Mouse (Mus musculus) kidney, adult 2 months (tissue): Measurements from ENCODE around the gene Cdh13. TPM values are rescaled to one million over a fixed set of nuclear protein-coding genes. Genes with fewer than 3 reads are reported as not detected.

Experiments used
- DNase-seq: peaks from one replicate; pipeline ENCODE4 v3.0.0; 2021
- H3K27ac ChIP-seq: fragments of 200-500 bp; 2 replicates; pipeline ENCODE4 v1.5.1; 2012; ENCODE audit warnings: low read depth, low read length, control low read depth, inconsistent platforms; ENCODE audit not compliant: insufficient read depth
- H3K27me3 ChIP-seq: fragments of 200-500 bp; replicated peaks from 2 replicates; pipeline ENCODE4 v1.6.1; 2012; ENCODE audit warnings: mild to moderate bottlenecking, moderate library complexity, low read length, inconsistent platforms; ENCODE audit not compliant: control insufficient read depth, insufficient read depth
- H3K36me3 ChIP-seq: fragments of 200-500 bp; 2 replicates; pipeline ENCODE4 v1.6.1; 2012; ENCODE audit warnings: mild to moderate bottlenecking, moderate library complexity, low read length, inconsistent platforms; ENCODE audit not compliant: control insufficient read depth, insufficient read depth
- H3K4me1 ChIP-seq: fragments of 200-500 bp; 2 replicates; pipeline ENCODE4 v1.6.1; 2011; ENCODE audit warnings: low read length; ENCODE audit not compliant: control insufficient read depth, insufficient read depth
- H3K4me3 ChIP-seq: fragments of 200-500 bp; 2 replicates; pipeline ENCODE4 v1.5.1; 2011; ENCODE audit warnings: mild to moderate bottlenecking, low read depth, low read length, control low read depth; ENCODE audit not compliant: insufficient read depth
- CTCF ChIP-seq: fragments of 200-500 bp; conservative IDR thresholded peaks from 2 replicates; pipeline ENCODE4 v1.5.1; 2011; ENCODE audit warnings: low read depth, mild to moderate bottlenecking, control low read depth, low read length, moderate library complexity, mixed read lengths; ENCODE audit not compliant: insufficient read depth, insufficient read length
- POLR2A ChIP-seq: fragments of 200-500 bp; IDR thresholded peaks from one replicate; pipeline ENCODE4 v1.6.1; 2011; ENCODE audit warnings: low read depth, low read length, control low read depth
- WGBS: fragments of 180-500 bp; shearing (Covaris S2); methylation state at CpG from one replicate; pipeline ENCODE4 v1.1.7; 2018; 5-methylcytosine and 5-hydroxymethylcytosine counted together
- polyA plus RNA-seq: library from polyadenylated mRNA; depleted of rRNA; stranded (reverse); fragments of >200 nt; gene quantifications from 2 replicates; pipeline ENCODE4 v1.2.3, GENCODE M21; 2012

The Cdh13 gene
- polyA plus RNA-seq, 1 experiment = 11.6 TPM

- Histone ChIP-seq H3K27me3 (no peaks in the 10 kb centered on the region), H3K4me3 (no peak overlapping the region), H3K27ac (no peak overlapping the region), H3K4me1 (no peaks in the 10 kb centered on the region), H3K36me3 (no peaks in the 10 kb centered on the region)
- WGBS = 44% methylated on average over 14 of the region's 14 CpGs
- peak; percentile 52 for DNase-seq
- peak; percentile 75 for TF ChIP-seq CTCF
- no peak for TF ChIP-seq POLR2A
Observed at GRCm38 (mm10) chr8:119358836-119359235, 1075.3 kb downstream of the Cdh13 start.

DNA sequence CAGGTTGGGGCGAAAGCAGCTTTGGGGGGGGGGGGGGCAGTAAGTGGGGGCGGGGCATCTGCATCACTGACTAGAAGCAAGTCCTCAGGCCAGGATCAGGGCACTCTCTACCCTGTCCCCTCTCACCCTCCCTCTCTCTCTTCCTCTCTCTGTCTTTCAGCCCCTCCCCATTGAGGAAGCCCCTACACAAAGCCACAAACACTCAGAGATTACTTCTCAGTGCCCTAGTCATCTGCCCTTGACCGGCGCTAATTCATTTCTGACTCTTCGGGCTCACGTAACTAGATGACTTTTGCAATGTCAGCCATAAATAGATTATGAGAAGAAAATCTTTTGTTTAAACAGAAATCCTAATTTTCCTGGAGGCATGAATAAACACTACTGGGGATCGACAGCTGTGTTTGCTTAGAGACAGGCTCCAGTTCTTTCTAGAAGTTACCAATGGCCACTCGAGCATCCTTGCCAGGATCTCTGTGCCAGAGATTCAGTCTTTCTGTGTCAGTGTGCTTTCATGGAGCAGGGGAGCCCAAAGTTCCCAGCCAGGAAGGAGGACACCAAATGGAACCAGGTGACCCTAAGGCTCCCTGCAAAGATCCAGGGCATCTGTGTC is 1077.3 kb downstream of the Cdh13 start:
- WGBS = 60% methylated on average over 8 of the region's 8 CpGs
- no peak for DNase-seq
- no peak for TF ChIP-seq CTCF
- TF ChIP-seq POLR2A = no peak

More for the DNA sequence above, 1077.3 kb downstream of the Cdh13 start:
- no peaks in the 10 kb centered on the region for H3K4me1 ChIP-seq
- no peaks in the 10 kb centered on the region for H3K36me3 ChIP-seq
- H3K27me3 ChIP-seq = no peaks in the 10 kb centered on the region
- no peak overlapping the region for H3K27ac ChIP-seq
- H3K4me3 ChIP-seq = no peak overlapping the region
